Mouse (Mus musculus): ENCODE measurements around the gene Fermt3.

DNA sequence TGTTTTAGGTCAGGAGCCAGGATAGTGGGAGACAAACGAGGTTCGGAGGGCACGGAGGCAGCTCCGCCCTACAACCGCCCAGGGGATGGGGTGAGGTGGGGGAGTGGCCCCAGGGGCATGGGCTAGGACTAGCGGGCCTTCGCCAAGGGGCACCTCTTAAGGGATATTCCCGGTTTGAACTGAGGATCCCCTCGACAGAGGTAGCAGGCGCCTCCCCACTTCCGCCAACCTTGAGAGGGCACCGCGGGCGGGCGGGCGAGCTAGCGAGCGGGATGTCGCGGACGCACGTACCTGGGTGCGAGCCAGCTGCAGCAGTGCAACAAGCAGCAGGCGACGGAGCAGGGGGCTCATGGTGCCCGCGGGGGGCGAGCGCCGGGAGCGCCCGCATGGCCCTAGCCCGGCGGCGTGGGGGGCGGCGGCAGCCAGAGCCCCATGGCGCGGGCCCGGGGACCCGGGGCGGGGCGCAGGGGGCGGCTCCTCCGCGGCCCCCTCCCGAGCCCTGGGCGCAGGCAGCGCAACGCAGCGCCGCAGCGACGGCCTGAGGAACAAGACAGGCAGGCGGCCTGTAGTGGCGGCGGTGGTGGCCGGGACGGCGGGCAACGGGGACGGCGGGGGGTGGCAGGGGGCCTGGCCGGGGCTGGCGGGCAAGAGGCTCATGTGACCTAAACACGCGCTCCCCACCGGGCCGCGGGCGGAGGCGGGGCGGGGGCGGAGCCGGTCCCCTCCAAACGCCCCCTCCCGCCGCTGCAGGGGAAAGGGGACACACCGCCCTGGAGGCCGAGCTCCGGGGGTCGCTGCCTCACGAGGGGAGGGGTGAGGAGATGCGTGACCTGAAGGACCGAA, 32.0 kb downstream of the Fermt3 start, which contains the start of gene Vegfb:
- no peak for TF ChIP-seq CTCF (conservative IDR thresholded peaks at IDR 0.05; ENCODE audit: insufficient read depth, insufficient read length, low read depth, low read length)
- no peak for TF ChIP-seq POLR2A (IDR thresholded peaks at IDR 0.05; ENCODE audit: low read depth, low read length)
